Mouse (Mus musculus): ENCODE results near the gene Ube2c. TPM values are rescaled to one million over a fixed set of nuclear protein-coding genes. Genes with fewer than 3 reads are reported as not detected.

Ube2c gene
- polyA plus RNA-seq, 1 experiment from 2014 or later, result 97.2 TPM

DNA sequence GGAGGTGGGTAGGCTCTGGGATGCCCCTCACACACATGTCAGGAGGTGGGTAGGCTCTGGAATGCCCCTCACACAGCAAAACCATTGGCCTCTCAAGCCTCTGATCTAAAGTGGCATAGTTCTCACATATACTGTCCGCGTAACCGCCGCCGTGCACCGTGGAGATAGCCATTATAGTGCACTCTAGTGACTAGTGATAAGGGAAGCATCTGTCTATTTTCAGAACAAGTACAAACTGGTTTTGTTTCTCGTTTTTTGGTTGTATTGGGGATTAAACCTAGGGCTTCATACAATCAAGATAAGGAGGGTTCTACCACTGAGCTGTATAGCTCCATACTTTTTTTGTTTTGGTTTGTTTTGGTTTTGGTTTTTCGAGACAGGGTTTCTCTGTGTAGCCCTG lies 46.1 kb downstream of the Ube2c start:
- no peaks in the 10 kb centered on the region for H3K4me1 ChIP-seq (replicated peaks)

DNA sequence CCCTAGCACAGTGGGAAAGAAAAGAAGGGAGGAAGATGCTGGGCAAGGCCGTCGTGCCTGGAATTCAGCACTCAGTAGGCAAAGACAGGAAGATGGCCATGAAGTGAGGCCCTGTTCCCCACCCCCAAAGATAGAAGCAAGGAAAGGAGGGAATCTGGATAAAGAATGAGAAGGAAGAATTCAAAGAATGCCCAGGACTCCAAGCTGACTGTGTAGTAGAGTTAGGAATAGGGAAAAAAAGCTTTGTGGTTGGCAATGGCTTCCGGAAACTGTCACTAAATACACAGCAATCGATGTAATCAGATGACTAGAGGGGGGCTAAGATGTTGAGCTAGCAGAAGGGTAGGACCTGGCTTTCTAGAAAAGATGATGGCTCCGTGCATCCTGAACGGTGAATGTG lies 47.5 kb downstream of the Ube2c start:
- ATAC-seq (ENCODE audit: low FRiP score), result no peak
- Histone ChIP-seq H3K9me3 (no peaks in the 10 kb centered on the region), H3K4me2 (no peak overlapping the region), H3K4me1 (replicated peaks) (peaks cover 5% of the 10 kb centered on the region), H3K36me3 (peaks cover 47% of the 10 kb centered on the region), H3K27ac (no peak overlapping the region), H3K9ac (no peak overlapping the region), H3K4me3 (no peak overlapping the region), H3K27me3 (no peaks in the 10 kb centered on the region)
- 83% methylated on average over 6 of the region's 6 CpGs for WGBS

More for the DNA sequence above, 46.1 kb downstream of the Ube2c start:
- WGBS, result 95% methylated on average over 8 of the region's 8 CpGs
- H3K27me3 ChIP-seq, result no peaks in the 10 kb centered on the region
- H3K9ac ChIP-seq, result no peak overlapping the region
- H3K27ac ChIP-seq, result no peak overlapping the region
- H3K4me3 ChIP-seq, result no peak overlapping the region
- H3K4me2 ChIP-seq, result no peak overlapping the region
- H3K9me3 ChIP-seq, result no peaks in the 10 kb centered on the region
- ATAC-seq (ENCODE audit: low FRiP score), result no peak
- H3K36me3 ChIP-seq, result peaks cover 37% of the 10 kb centered on the region

DNA sequence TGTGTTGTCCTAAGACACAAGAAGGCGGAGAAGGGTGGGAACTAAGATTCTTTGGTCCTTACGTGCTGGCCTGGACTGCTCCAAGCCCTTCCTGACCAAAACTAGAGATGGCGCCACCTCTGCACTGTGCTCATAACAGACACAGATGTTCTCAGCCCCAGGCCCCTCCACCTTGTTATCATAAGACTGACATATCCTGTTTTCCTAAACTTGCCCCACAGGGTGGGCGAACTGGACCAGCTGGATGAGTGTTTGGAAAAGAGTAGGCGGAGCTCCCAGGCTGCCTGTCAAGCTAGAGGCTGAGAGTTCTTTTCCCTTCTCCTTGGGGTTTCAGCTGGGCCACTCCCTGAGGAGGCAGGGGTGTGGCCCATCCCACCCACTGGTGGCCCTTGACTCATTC lies 48.0 kb downstream of the Ube2c start:
- H3K4me1 ChIP-seq (replicated peaks), result peaks cover 9% of the 10 kb centered on the region
- H3K4me2 ChIP-seq, result no peak overlapping the region
- 75% methylated on average over 5 of the region's 5 CpGs for WGBS
- peaks cover 45% of the 10 kb centered on the region for H3K36me3 ChIP-seq
- no peaks in the 10 kb centered on the region for H3K27me3 ChIP-seq
- no peak overlapping the region for H3K9ac ChIP-seq
- ATAC-seq (ENCODE audit: low FRiP score), result no peak
- no peak overlapping the region for H3K27ac ChIP-seq
- no peaks in the 10 kb centered on the region for H3K9me3 ChIP-seq
- no peak overlapping the region for H3K4me3 ChIP-seq

DNA sequence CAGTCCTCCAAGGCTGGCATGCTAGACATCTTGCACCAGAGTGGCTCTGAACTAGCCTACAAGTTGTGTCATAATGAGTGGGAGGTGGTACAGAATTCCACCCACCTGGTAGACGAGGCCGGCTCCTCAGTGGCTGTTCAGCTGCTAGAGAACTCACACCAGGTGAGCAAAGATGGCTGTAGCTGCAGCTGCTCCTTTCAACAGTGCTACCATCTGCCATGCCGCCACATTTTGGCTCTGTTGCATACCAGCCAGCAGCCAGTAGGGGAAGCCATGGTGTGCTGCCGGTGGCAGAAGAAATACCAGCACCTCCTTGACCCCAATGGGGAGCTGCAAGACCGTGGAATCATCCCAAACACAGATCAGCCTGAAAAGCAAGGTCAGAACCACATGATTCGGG lies 51.4 kb downstream of the Ube2c start:
- no peak overlapping the region for H3K4me2 ChIP-seq
- H3K27ac ChIP-seq, result no peak overlapping the region
- H3K9ac ChIP-seq, result no peak overlapping the region; the same call in 1 of the 2 replicates
- peaks cover 23% of the 10 kb centered on the region for H3K4me1 ChIP-seq (replicated peaks)
- no peak overlapping the region for H3K4me3 ChIP-seq
- WGBS, result 85% methylated on average over 6 of the region's 6 CpGs
- no peaks in the 10 kb centered on the region for H3K27me3 ChIP-seq
- H3K9me3 ChIP-seq, result no peaks in the 10 kb centered on the region
- H3K36me3 ChIP-seq, result peaks cover 42% of the 10 kb centered on the region
- ATAC-seq (ENCODE audit: low FRiP score), result no peak

- peaks cover 24% of the 10 kb centered on the region for H3K4me1 ChIP-seq (replicated peaks)
- H3K27me3 ChIP-seq, result no peaks in the 10 kb centered on the region
- 1% methylated on average over 32 of the region's 32 CpGs for WGBS
- H3K27ac ChIP-seq, result peak within 1 kb of the TSS; percentile 94
- H3K9ac ChIP-seq, result peak within 1 kb of the TSS; percentile 81
- ATAC-seq (ENCODE audit: low FRiP score), result peak; percentile 99
- H3K4me3 ChIP-seq, result peak within 1 kb of the TSS; percentile 72
- H3K36me3 ChIP-seq, result peaks cover 58% of the 10 kb centered on the region
- no peaks in the 10 kb centered on the region for H3K9me3 ChIP-seq
- H3K4me2 ChIP-seq, result peak within 1 kb of the TSS; percentile 56
Measured at GRCm38 (mm10) chr2:164822636-164823165, 53.0 kb downstream of the Ube2c start, which contains the start of gene Zswim1. Zswim1 (plus strand) TSS chr2:164822686.

GRCm38 (mm10) chr2:164823181-164823585 lies 53.5 kb downstream of the Ube2c start:
- Histone ChIP-seq H3K4me3 (peak overlapping the region; percentile 72), H3K4me2 (peak overlapping the region; percentile 56), H3K9ac (peak overlapping the region; percentile 81), H3K4me1 (replicated peaks) (peaks cover 24% of the 10 kb centered on the region), H3K27ac (peak overlapping the region; percentile 94), H3K27me3 (no peaks in the 10 kb centered on the region), H3K36me3 (peaks cover 63% of the 10 kb centered on the region), H3K9me3 (no peaks in the 10 kb centered on the region)
- peak; percentile 74 for ATAC-seq (ENCODE audit: low FRiP score)
- WGBS, result 4% methylated on average over 10 of the region's 10 CpGs

DNA sequence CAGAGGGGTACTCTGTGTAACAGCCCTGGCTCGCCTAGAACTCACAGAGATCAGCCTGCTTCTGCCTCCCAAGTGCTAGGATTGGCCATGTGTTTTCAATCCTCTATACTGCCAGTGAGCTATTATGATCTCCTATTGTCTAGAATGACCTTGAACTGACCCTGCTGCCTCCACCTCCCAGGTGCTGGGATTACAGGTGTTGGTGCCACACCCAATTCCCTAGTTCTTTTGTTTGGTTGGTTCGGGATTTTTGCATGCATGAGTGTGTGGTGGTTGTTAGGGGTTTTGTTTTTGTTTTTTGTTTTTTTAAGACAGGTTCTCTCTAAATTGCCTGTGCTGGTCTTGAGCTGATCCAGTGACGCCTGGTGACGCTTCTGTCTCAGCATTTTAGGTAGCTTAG lies 54.3 kb downstream of the Ube2c start:
- Histone ChIP-seq H3K9ac (0 out of 2 replicates have a peak overlapping the region, but pooled peaks have one; percentile 8), H3K4me2 (peak overlapping the region; percentile 56), H3K9me3 (no peaks in the 10 kb centered on the region), H3K27me3 (no peaks in the 10 kb centered on the region), H3K4me1 (replicated peaks) (peaks cover 24% of the 10 kb centered on the region), H3K36me3 (peaks cover 70% of the 10 kb centered on the region), H3K27ac (no peak overlapping the region), H3K4me3 (peak overlapping the region; percentile 72)
- ATAC-seq (ENCODE audit: low FRiP score), result no peak
- 95% methylated on average over 4 of the region's 4 CpGs for WGBS

GRCm38 (mm10) chr2:164825521-164825920 lies 55.8 kb downstream of the Ube2c start:
- peaks cover 61% of the 10 kb centered on the region for H3K36me3 ChIP-seq
- WGBS, result 95% methylated on average over 17 of the region's 17 CpGs

GRCm38 (mm10) chr2:164827146-164827850 lies 57.6 kb downstream of the Ube2c start:
- Histone ChIP-seq H3K4me1 (replicated peaks) (peaks cover 18% of the 10 kb centered on the region), H3K4me2 (no peak overlapping the region), H3K36me3 (peaks cover 47% of the 10 kb centered on the region), H3K4me3 (no peak overlapping the region), H3K9ac (0 out of 2 replicates have a peak overlapping the region, but pooled peaks have one; percentile 43), H3K27ac (no peak overlapping the region), H3K27me3 (no peaks in the 10 kb centered on the region), H3K9me3 (no peaks in the 10 kb centered on the region)
- no peak for ATAC-seq (ENCODE audit: low FRiP score)
- whole genome bisulfite sequencing, result 86% methylated on average over 16 of the region's 16 CpGs

More at GRCm38 (mm10) chr2:164825521-164825920, 55.8 kb downstream of the Ube2c start:
- Histone ChIP-seq H3K9me3 (no peaks in the 10 kb centered on the region), H3K27me3 (no peaks in the 10 kb centered on the region), H3K4me3 (no peak overlapping the region), H3K9ac (no peak overlapping the region), H3K4me1 (replicated peaks) (peaks cover 24% of the 10 kb centered on the region), H3K27ac (no peak overlapping the region), H3K4me2 (no peak overlapping the region)
- ATAC-seq (ENCODE audit: low FRiP score), result no peak

Other genes starting within 250 kb of the Ube2c start
- 4.5 and 5.5 TPM in 2 replicates for gene Wfdc2, start 207.5 kb upstream of the Ube2c start, polyA plus RNA-seq (2015; fragmentation: Nextera tagmentation; extraction: Ambion mirVana)
- gene Spint3, start 196.4 kb upstream of the Ube2c start, polyA plus RNA-seq (2015; fragmentation: Nextera tagmentation; extraction: Ambion mirVana), result not detected in 2 replicates
- not detected in 2 replicates for gene Wfdc6a, start 184.5 kb upstream of the Ube2c start, polyA plus RNA-seq (2015; fragmentation: Nextera tagmentation; extraction: Ambion mirVana)
- gene Eppin, start 176.3 kb upstream of the Ube2c start, polyA plus RNA-seq (2015; fragmentation: Nextera tagmentation; extraction: Ambion mirVana), result not detected in 2 replicates
- not detected in 2 replicates for gene Wfdc6b, start 156.4 kb upstream of the Ube2c start, polyA plus RNA-seq (2015; fragmentation: Nextera tagmentation; extraction: Ambion mirVana)
- not detected in 2 replicates for gene Wfdc8, start 156.3 kb upstream of the Ube2c start, polyA plus RNA-seq (2015; fragmentation: Nextera tagmentation; extraction: Ambion mirVana)
- not detected in 2 replicates for gene Wfdc16, start 131.1 kb upstream of the Ube2c start, polyA plus RNA-seq (2015; fragmentation: Nextera tagmentation; extraction: Ambion mirVana)
- gene Wfdc10, start 113.9 kb upstream of the Ube2c start, polyA plus RNA-seq (2015; fragmentation: Nextera tagmentation; extraction: Ambion mirVana), result not detected in 2 replicates
- gene Wfdc9, start 113.3 kb upstream of the Ube2c start, polyA plus RNA-seq (2015; fragmentation: Nextera tagmentation; extraction: Ambion mirVana), result not detected in 2 replicates
- not detected in 2 replicates for gene Wfdc11, start 95.8 kb upstream of the Ube2c start, polyA plus RNA-seq (2015; fragmentation: Nextera tagmentation; extraction: Ambion mirVana)
- not detected in 2 replicates for gene Wfdc13, start 84.8 kb upstream of the Ube2c start, polyA plus RNA-seq (2015; fragmentation: Nextera tagmentation; extraction: Ambion mirVana)
- gene Spint4, start 71.4 kb upstream of the Ube2c start, polyA plus RNA-seq (2015; fragmentation: Nextera tagmentation; extraction: Ambion mirVana), result not detected in 2 replicates
- not detected in 2 replicates for gene Spint5, start 54.6 kb upstream of the Ube2c start, polyA plus RNA-seq (2015; fragmentation: Nextera tagmentation; extraction: Ambion mirVana)
- 0.95 and 1.2 TPM in 2 replicates for gene Wfdc3, start 24.0 kb upstream of the Ube2c start, polyA plus RNA-seq (2015; fragmentation: Nextera tagmentation; extraction: Ambion mirVana)
- gene Dnttip1, start 23.9 kb upstream of the Ube2c start, polyA plus RNA-seq (2015; fragmentation: Nextera tagmentation; extraction: Ambion mirVana), result 65.0 and 72.3 TPM in 2 replicates
- 1.3 and 3.9 TPM in 2 replicates for gene Tnnc2, start 10.1 kb downstream of the Ube2c start, polyA plus RNA-seq (2015; fragmentation: Nextera tagmentation; extraction: Ambion mirVana)
- 21.0 and 22.4 TPM in 2 replicates for gene Snx21, start 15.9 kb downstream of the Ube2c start, polyA plus RNA-seq (2015; fragmentation: Nextera tagmentation; extraction: Ambion mirVana)
- gene Acot8, start 35.0 kb downstream of the Ube2c start, polyA plus RNA-seq (2015; fragmentation: Nextera tagmentation; extraction: Ambion mirVana), result 19.4 and 19.8 TPM in 2 replicates
- 13.7 and 14.6 TPM in 2 replicates for gene Zswim3, start 35.2 kb downstream of the Ube2c start, polyA plus RNA-seq (2015; fragmentation: Nextera tagmentation; extraction: Ambion mirVana)
- 23.9 and 24.3 TPM in 2 replicates for gene Zswim1, start 52.8 kb downstream of the Ube2c start, polyA plus RNA-seq (2015; fragmentation: Nextera tagmentation; extraction: Ambion mirVana)
- gene Spata25, start 58.6 kb downstream of the Ube2c start, polyA plus RNA-seq (2015; fragmentation: Nextera tagmentation; extraction: Ambion mirVana), result not detected in 2 replicates
- gene Ctsa, start 63.0 kb downstream of the Ube2c start, polyA plus RNA-seq (2015; fragmentation: Nextera tagmentation; extraction: Ambion mirVana), result 101 and 109 TPM in 2 replicates
- gene Neurl2, start 63.6 kb downstream of the Ube2c start, polyA plus RNA-seq (2015; fragmentation: Nextera tagmentation; extraction: Ambion mirVana), result 5.4 and 5.9 TPM in 2 replicates
- 123 and 127 TPM in 2 replicates for gene Pltp, start 87.8 kb downstream of the Ube2c start, polyA plus RNA-seq (2015; fragmentation: Nextera tagmentation; extraction: Ambion mirVana)
- 87.8 and 95.3 TPM in 2 replicates for gene Pcif1, start 109.4 kb downstream of the Ube2c start, polyA plus RNA-seq (2015; fragmentation: Nextera tagmentation; extraction: Ambion mirVana)
- 13.1 and 13.9 TPM in 2 replicates for gene Zfp335, start 141.9 kb downstream of the Ube2c start, polyA plus RNA-seq (2015; fragmentation: Nextera tagmentation; extraction: Ambion mirVana)
- 23.8 and 25.2 TPM in 2 replicates for gene Mmp9, start 170.9 kb downstream of the Ube2c start, polyA plus RNA-seq (2015; fragmentation: Nextera tagmentation; extraction: Ambion mirVana)
- gene Slc12a5, start 190.9 kb downstream of the Ube2c start, polyA plus RNA-seq (2015; fragmentation: Nextera tagmentation; extraction: Ambion mirVana), result 21.4 and 22.1 TPM in 2 replicates

Measured in hindbrain, embryonic 13.5 days (tissue).